8 mouse cellular contexts compared by ENCODE assay signal in the genomic region with DNA sequence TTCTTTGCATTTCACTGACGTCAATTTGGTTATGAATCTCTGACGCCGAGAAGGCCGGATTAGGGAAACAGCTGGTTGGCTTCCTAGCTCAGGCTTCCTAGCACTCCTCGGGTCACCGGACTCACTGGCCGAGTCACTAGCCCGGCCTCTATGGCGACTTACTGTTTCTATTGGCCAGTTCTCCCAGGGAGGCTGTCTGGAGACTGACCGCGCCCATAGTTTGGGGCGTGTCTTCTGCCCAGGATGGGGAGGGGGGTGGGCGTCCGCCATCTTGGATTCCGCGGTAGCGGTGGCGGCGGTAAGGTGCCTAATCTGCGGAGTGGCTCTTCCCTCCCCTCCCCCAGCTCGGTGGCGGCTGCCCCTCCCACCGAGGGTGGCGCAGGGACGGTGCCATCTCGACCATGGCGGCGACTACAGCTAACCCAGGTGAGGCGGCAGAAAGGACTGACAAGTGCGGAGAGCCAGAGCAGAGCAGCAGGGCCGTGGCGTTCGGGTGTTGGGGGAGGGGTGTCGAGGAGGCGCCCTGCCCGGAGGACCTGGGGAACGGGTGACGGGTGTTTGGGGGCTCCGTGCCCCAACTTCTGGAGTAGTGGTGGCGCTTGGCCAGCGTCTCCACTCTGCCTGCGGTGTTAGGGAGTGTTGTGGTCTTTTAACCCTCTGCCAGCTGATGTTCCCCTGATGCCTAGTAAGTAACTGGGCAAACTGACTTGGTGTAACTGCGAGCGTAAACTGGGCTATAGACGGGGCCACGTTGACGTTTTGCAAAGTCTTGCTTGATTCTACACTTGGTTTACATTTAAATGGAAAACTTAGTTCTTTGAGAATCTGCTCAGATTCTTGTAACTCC. TPM values are rescaled to one million over a fixed set of nuclear protein-coding genes. Genes with fewer than 3 reads are reported as not detected.
DNase-seq lines count a peak whose midpoint lies in the region; ATAC-seq lines count a peak whose summit lies in the region.

A gene (plus strand): TSS at position 253 of the 847 bp plus-strand sequence.

- DNase-seq in adrenal gland, adult (ENCODE audit: inconsistent age in 2 of 2, low spot score in 1 of 2) = peak; percentile 95 to 97
- DNase-seq in embryo, embryonic 10.5 days (ENCODE audit: low spot score) = peak; percentile 98
- DNase-seq in gastrocnemius, postnatal 14 days = peak; percentile 92
- DNase-seq in left cerebral cortex, postnatal 10 days (ENCODE audit: extremely low spot score in 1 of 2, low spot score in 2 of 2) = peak; percentile 88 to 95
- DNase-seq in right cerebral cortex, postnatal 25 days = peak; percentile 88
- peak; percentile 87 to 88 for DNase-seq in urinary bladder, postnatal 4 days (ENCODE audit: low spot score in 2 of 2)

- intact Hi-C loops in gastrocnemius, postnatal 14 days (cut with DNase I; ENCODE audit: low total_unique reads) = no loop called here
- intact Hi-C loops in left cerebral cortex, postnatal 10 days (cut with DNase I) = no loop called here

- ATAC-seq in inflammation-experienced regulatory T-cells, adult 6 months = peak; percentile 93
- peak; percentile 99 for ATAC-seq in megakaryocyte-erythroid progenitor cell, adult 5-6 weeks (replicated peaks; ENCODE audit: low FRiP score, low TSS enrichment, poor library complexity, severe bottlenecking)

RNA-seq across cellular contexts. Expression of the gene that starts here (rescaled TPM):
- total RNA-seq in gastrocnemius, postnatal 14 days (2021) = 10 to 100 TPM; 38.8 to 39.3 TPM
- 10 to 100 TPM; 33.1 to 43.5 (median 36.8) TPM for polyA plus RNA-seq in inflammation-experienced regulatory T-cells, adult 6 months (2017; shearing (Covaris generic))
- 10 to 100 TPM; 34.1 to 36.0 TPM for total RNA-seq in left cerebral cortex, postnatal 10 days (2021)
- 40.1 and 44.7 TPM in 2 replicates for total RNA-seq in megakaryocyte-erythroid progenitor cell, adult 5-6 weeks (2014; fragmentation: Nextera tagmentation)
- 15.3 and 30.4 TPM in 2 replicates for total RNA-seq in megakaryocyte-erythroid progenitor cell, adult 5-6 weeks (2017)

Comparison
In these comparisons a context has a peak if more than half of its experiments do, and no peak if none do; other contexts are left out.
1. Peak in every context shown above with its lines: DNase-seq and ATAC-seq.